Mouse (Mus musculus) hindbrain, embryonic 14.5 days (tissue): ENCODE results near the gene Eif4b. TPM values are rescaled to one million over a fixed set of nuclear protein-coding genes. Genes with fewer than 3 reads are reported as not detected.
A peak's percentile ranks its signal among the peaks of the same experiment; 100 is the strongest.

Experiments
- ATAC-seq: fragments of 200-750 bp; cut with Nextera tagmentation; 2 replicates; pipeline ENCODE4 v1.8.0; 2017; ENCODE audit warnings: moderate number of reproducible peaks, mild to moderate bottlenecking, moderate TSS enrichment, moderate library complexity; ENCODE audit not compliant: low FRiP score
- DNase-seq: peaks from one replicate; pipeline ENCODE4 v3.0.0-alpha.2; 2015; ENCODE audit warnings: low spot score
- H3K27ac ChIP-seq: fragments of 300-500 bp; sonication (generic); 2 replicates; pipeline ENCODE4 v1.5.1; 2014; ENCODE audit warnings: mild to moderate bottlenecking, moderate library complexity
- H3K27me3 ChIP-seq: fragments of 300-500 bp; sonication (generic); 2 replicates; pipeline ENCODE4 v1.6.1; 2014; ENCODE audit warnings: mild to moderate bottlenecking, low read length, mixed read lengths; ENCODE audit not compliant: control insufficient read depth, insufficient read depth
- H3K36me3 ChIP-seq: fragments of 300-500 bp; sonication (generic); replicated peaks from 2 replicates; pipeline ENCODE4 v1.6.1; 2014; ENCODE audit not compliant: control insufficient read depth, insufficient read depth
- H3K4me1 ChIP-seq: fragments of 300-500 bp; sonication (generic); replicated peaks from 2 replicates; pipeline ENCODE4 v1.6.1; 2014; ENCODE audit warnings: antibody characterized with exemption, low read length, mixed read lengths; ENCODE audit not compliant: control insufficient read depth, insufficient read depth
- H3K4me2 ChIP-seq: fragments of 300-500 bp; sonication (generic); replicated peaks from 2 replicates; pipeline ENCODE4 v1.6.1; 2014; ENCODE audit warnings: mild to moderate bottlenecking, moderate library complexity
- H3K4me3 ChIP-seq: fragments of 300-500 bp; sonication (generic); replicated peaks from 2 replicates; pipeline ENCODE4 v1.5.1; 2014; ENCODE audit warnings: mild to moderate bottlenecking, low read length
- H3K9ac ChIP-seq: fragments of 300-500 bp; sonication (generic); 2 replicates; pipeline ENCODE4 v1.6.1; 2014
- H3K9me3 ChIP-seq: fragments of 300-500 bp; sonication (generic); 2 replicates; pipeline ENCODE4 v1.6.1; 2016; ENCODE audit warnings: low read length; ENCODE audit not compliant: control insufficient read depth
- WGBS: fragments of 180-500 bp; shearing (Covaris S2); extraction: QIAGEN DNeasy Blood & Tissue Kit; methylation state at CpG from one replicate; pipeline ENCODE4 v1.1.7; 2014; 5-methylcytosine and 5-hydroxymethylcytosine counted together
- polyA plus RNA-seq: library from polyadenylated mRNA; unstranded; fragments of >200 nt; fragmentation: Nextera tagmentation; extraction: Ambion mirVana; gene quantifications from 2 replicates; pipeline ENCODE4 v1.2.1, GENCODE M21; 2014

The Eif4b gene
- polyA plus RNA-seq, 1 experiment from 2014 or later, result 83.6 TPM

DNA sequence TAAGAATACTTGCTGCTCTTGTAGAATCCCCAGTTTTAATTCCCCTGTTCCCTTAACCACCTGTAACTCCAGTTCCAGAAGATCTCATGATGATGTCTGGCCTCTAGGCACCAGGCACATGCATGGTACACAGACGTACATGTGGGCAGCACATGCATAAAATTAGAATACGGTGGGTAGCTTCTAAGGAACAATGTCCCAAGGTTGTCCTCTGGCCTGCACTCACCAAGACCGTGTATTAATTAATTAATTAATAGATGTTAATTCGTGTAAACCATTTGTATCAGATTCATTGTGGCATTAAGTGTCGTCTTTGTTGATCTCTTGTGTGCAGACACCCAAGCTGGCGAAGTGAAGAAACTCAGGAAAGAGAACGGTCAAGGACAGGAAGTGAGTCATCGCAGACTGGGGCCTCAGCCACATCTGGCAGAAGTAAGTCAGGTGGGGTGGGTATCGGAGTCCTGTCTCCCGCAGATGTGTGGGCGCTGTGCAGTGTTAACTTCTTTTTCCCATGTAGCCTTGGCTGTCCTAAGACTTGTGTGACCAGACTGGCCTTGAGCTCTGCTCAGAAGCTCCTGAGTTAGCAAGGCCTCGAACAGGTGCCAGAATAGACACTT, 17.6 kb downstream of the Eif4b start:
- H3K9ac ChIP-seq, result no peak overlapping the region
- no peak overlapping the region for H3K4me3 ChIP-seq
- no peaks in the 10 kb centered on the region for H3K4me1 ChIP-seq
- no peak for DNase-seq
- no peak for ATAC-seq
- H3K27me3 ChIP-seq, result no peaks in the 10 kb centered on the region
- no peak overlapping the region for H3K27ac ChIP-seq
- H3K36me3 ChIP-seq, result peaks cover 100% of the 10 kb centered on the region
- H3K4me2 ChIP-seq, result no peak overlapping the region
- no peaks in the 10 kb centered on the region for H3K9me3 ChIP-seq
- WGBS, result 89% methylated on average over 12 of the region's 12 CpGs

DNA sequence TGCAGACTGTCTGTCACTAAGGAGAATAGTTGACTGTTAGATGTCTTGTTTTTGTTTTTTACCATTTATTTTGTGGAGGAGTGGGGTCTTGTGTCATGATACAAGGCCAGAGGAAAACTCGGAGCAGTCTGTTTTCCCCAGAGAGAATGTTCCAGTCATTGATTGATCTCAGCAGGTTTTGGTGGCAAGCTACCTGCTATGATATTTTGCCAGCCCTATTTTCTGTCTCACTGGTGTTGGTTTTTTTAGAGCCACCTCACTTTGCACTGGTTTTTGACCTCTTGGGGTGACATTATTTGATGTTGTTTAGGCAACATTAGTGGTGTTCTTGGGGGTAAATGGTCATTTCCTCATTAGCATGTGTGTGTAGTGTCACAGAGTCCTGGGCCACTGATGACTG, 18.1 kb downstream of the Eif4b start:
- DNase-seq (no peak), ATAC-seq (no peak)
- H3K36me3 ChIP-seq, result peaks cover 100% of the 10 kb centered on the region
- no peak overlapping the region for H3K27ac ChIP-seq
- H3K27me3 ChIP-seq, result no peaks in the 10 kb centered on the region
- H3K9me3 ChIP-seq, result no peaks in the 10 kb centered on the region
- 70% methylated on average over 1 of the region's 1 CpGs for WGBS
- H3K4me1 ChIP-seq, result no peaks in the 10 kb centered on the region
- no peak overlapping the region for H3K4me2 ChIP-seq
- no peak overlapping the region for H3K4me3 ChIP-seq
- H3K9ac ChIP-seq, result no peak overlapping the region

DNA sequence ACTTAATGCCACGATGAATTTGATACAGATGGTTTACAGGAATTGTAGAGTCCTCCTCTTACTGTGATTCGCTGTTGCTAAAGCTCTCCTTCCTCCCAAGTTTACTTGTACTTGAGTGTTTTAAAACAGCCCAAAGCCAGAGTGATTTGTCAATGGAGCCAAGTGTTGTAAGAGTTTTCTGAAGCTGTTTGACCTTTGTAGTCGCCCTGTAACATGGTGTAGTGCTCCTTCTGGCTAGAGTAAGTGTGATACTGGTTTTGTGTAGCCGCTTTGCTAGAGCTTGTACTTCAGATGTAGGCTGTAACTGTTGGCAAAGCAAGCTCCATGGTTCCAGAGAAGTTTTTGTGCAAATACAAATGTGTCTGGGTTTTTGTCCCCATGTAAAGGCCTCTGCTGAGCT, 18.6 kb downstream of the Eif4b start:
- Histone ChIP-seq H3K27me3 (no peaks in the 10 kb centered on the region), H3K27ac (no peak overlapping the region), H3K4me3 (no peak overlapping the region), H3K9ac (no peak overlapping the region), H3K4me1 (no peaks in the 10 kb centered on the region), H3K36me3 (peaks cover 98% of the 10 kb centered on the region), H3K4me2 (no peak overlapping the region), H3K9me3 (no peaks in the 10 kb centered on the region)
- ATAC-seq (no peak), DNase-seq (no peak)
- WGBS, result 94% methylated on average over 4 of the region's 4 CpGs

DNA sequence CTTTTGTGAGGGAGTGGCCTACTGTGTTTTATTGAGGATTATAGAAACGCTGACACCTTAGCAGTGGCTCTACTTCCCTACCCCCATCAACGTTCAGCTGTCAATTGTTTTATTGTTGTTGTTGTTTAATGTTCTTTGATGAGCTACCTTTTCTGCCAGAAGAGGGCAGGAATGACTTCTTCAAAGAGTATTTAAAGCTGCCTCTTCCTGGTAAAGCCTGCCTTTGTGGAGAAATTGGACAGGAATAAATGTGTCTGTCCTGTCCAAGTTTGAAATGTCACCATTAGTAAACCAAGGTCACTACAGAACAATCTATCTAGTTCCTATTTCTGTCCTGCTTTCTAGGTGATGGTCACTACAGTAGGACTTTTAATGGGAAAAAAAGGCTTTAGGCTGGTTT, 20.6 kb downstream of the Eif4b start:
- Histone ChIP-seq H3K4me3 (no peak overlapping the region), H3K27me3 (no peaks in the 10 kb centered on the region), H3K36me3 (peaks cover 89% of the 10 kb centered on the region), H3K9me3 (no peaks in the 10 kb centered on the region), H3K4me2 (no peak overlapping the region), H3K9ac (no peak overlapping the region), H3K27ac (no peak overlapping the region), H3K4me1 (no peaks in the 10 kb centered on the region)
- WGBS, result 66% methylated on average over 2 of the region's 2 CpGs
- DNase-seq, result no peak
- ATAC-seq, result no peak

DNA sequence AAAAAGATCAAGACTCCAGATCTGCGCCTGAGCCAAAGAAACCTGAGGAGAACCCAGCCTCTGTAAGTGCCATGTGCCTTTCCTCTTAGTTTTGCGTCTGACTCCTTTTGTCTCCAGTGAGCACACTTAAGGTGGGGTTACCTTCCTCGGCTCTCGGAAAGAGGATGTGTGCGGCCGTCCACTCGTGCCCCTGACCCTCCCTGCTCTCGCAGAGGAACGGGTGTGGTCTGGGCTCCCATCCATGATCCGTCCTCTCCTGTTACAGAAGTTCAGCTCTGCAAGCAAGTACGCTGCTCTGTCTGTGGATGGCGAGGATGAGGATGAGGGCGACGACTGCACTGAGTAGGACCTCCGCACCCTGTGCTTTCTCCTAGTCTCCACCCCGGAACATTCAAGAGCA, 21.4 kb downstream of the Eif4b start:
- Histone ChIP-seq H3K4me3 (no peak overlapping the region), H3K4me2 (no peak overlapping the region), H3K9me3 (no peaks in the 10 kb centered on the region), H3K4me1 (peaks cover 2% of the 10 kb centered on the region), H3K27ac (no peak overlapping the region), H3K9ac (no peak overlapping the region), H3K36me3 (peaks cover 81% of the 10 kb centered on the region), H3K27me3 (no peaks in the 10 kb centered on the region)
- 89% methylated on average over 16 of the region's 16 CpGs for WGBS
- DNase-seq (no peak), ATAC-seq (no peak)

DNA sequence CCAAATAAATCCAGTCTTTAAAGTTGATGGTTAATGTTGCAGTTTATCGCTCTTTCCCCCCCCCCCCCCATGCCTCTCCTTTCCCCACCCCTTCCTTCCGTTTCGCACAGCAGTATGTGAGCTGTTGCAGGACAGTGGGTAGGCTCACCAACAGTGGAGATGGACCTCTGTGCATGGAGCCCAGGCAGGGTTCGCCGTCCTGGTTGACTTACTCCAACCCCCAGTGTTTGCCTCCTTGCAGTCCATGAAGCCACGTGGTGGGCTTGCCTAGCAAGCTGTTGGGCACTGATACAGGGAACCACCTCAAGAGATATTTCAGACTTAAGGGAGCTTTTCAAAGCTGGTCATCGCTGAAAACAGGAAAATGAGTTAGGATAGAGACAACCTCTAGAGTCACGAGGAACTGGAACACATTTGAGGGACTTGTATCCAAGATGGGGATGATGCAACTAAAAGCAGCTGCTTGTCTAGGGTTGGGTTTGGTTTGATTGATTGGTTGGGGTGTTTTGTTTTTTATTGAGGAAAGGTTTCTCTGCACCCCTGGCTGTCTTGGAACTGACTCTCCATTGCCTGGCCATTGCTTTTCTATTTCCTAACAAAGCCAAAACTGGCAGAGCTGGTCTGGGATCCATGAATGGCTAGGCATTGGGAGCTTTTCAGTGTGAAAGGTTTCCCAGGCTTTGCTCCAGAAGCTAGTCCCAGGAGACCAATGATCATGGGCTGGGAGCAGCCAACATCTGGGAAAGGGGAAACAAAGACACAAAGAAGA, 23.8 kb downstream of the Eif4b start:
- ATAC-seq, result no peak
- no peak overlapping the region for H3K27ac ChIP-seq

DNA sequence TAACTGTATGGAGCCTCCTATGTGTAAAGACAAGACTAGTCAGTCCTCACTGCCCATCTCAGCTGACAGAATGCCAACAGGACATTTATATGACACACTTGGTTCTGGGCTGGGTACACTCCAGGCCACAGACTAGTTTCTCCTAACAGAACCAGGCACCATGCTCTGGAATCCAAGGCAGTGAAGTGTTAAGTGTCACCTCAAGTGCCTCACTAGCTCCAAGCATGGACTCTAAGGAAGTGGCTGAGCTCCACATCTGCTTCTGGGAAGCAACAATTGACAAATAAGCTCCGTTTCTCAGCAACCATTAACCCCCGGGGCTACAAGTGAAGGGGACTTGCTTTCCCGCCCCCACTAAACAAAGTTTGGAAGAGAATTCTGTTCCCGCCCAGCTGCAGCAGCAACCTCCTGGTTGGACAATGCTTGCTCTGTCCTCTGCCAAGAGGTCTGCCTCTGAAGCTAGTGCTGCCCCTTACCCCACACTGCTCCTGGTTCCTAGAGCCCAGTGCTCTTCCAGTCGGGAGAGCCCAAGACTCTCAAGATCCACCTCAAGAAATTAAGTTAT, 24.5 kb downstream of the Eif4b start:
- Histone ChIP-seq H3K27ac (no peak overlapping the region), H3K4me1 (peaks cover 26% of the 10 kb centered on the region), H3K9me3 (no peaks in the 10 kb centered on the region), H3K4me2 (no peak overlapping the region), H3K4me3 (no peak overlapping the region), H3K9ac (no peak overlapping the region), H3K36me3 (peaks cover 50% of the 10 kb centered on the region), H3K27me3 (0 out of 2 replicates have a peak, but pooled peaks cover 7% of the 10 kb centered on the region)
- no peak for DNase-seq
- WGBS, result 28% methylated on average over 5 of the region's 5 CpGs
- ATAC-seq, result no peak

More for the DNA sequence above, 23.8 kb downstream of the Eif4b start:
- no peak overlapping the region for H3K4me3 ChIP-seq
- 0 out of 2 replicates have a peak, but pooled peaks cover 7% of the 10 kb centered on the region for H3K27me3 ChIP-seq
- 76% methylated on average over 7 of the region's 8 CpGs for WGBS
- H3K4me2 ChIP-seq, result no peak overlapping the region
- H3K4me1 ChIP-seq, result peaks cover 19% of the 10 kb centered on the region
- H3K36me3 ChIP-seq, result peaks cover 57% of the 10 kb centered on the region
- no peak for DNase-seq
- H3K9ac ChIP-seq, result no peak overlapping the region
- no peaks in the 10 kb centered on the region for H3K9me3 ChIP-seq

DNA sequence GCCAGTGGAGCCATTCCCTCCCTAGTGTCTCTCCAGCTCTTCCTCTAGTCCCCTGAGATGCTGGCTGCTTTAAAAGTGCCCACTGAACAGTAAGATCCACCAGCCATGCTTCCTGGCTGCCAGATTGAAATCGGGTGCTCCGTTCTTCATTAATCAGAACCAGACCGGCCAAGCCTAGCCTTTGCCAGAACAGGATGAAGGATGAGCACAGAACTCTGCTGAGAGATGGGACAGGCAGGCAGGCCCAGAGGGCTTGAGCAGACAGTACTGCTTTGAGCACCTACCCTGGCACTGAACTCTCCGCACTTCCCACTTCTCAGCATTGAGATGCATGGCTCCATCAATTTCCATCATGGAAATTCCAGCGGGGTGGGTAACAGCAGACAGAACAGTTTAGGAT, 25.7 kb downstream of the Eif4b start:
- ATAC-seq, result no peak
- H3K27ac ChIP-seq, result no peak overlapping the region
- peak overlapping the region; percentile 75; the same call in 1 of the 2 replicates for H3K4me2 ChIP-seq
- 44% methylated on average over 5 of the region's 5 CpGs for WGBS
- H3K4me3 ChIP-seq, result no peak overlapping the region
- no peaks in the 10 kb centered on the region for H3K9me3 ChIP-seq
- no peak for DNase-seq
- peaks cover 31% of the 10 kb centered on the region for H3K4me1 ChIP-seq
- 0 out of 2 replicates have a peak, but pooled peaks cover 7% of the 10 kb centered on the region for H3K27me3 ChIP-seq
- H3K36me3 ChIP-seq, result peaks cover 38% of the 10 kb centered on the region
- H3K9ac ChIP-seq, result no peak overlapping the region

DNA sequence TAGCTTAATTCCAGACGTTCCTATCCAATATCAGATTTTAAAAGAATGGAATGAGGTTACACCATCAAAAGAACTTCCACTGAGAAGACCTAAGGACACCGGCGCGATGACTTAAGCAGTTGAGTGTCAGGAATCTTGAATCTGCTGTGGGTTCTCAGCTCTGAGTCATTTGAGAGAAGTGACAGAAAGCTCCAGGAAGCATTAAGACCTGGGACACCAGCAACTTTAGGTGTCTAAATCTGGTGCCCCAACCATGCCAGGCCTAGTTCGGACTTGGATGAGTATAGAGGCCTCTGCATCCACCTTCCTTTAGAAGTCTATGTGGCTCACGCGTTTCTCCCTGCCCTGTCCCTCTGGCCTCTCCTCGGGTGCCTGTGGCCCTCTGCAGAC, 26.2 kb downstream of the Eif4b start:
- no peak for ATAC-seq
- peak overlapping the region; percentile 75 for H3K4me2 ChIP-seq
- H3K36me3 ChIP-seq, result peaks cover 33% of the 10 kb centered on the region
- 0 out of 2 replicates have a peak, but pooled peaks cover 7% of the 10 kb centered on the region for H3K27me3 ChIP-seq
- no peaks in the 10 kb centered on the region for H3K9me3 ChIP-seq
- peaks cover 31% of the 10 kb centered on the region for H3K4me1 ChIP-seq
- DNase-seq, result no peak
- H3K4me3 ChIP-seq, result peak overlapping the region; percentile 43
- no peak overlapping the region for H3K27ac ChIP-seq
- WGBS, result 25% methylated on average over 8 of the region's 8 CpGs
- peak overlapping the region; percentile 64 for H3K9ac ChIP-seq
